Mouse (Mus musculus): ENCODE measurements at regions not wholly inside any gene's neighbourhood (a gene's known extent, or its start where the extent isn't known, plus 50 kb on each side); places are given as distances from the start of the nearest gene placed in this dataset.

DNA sequence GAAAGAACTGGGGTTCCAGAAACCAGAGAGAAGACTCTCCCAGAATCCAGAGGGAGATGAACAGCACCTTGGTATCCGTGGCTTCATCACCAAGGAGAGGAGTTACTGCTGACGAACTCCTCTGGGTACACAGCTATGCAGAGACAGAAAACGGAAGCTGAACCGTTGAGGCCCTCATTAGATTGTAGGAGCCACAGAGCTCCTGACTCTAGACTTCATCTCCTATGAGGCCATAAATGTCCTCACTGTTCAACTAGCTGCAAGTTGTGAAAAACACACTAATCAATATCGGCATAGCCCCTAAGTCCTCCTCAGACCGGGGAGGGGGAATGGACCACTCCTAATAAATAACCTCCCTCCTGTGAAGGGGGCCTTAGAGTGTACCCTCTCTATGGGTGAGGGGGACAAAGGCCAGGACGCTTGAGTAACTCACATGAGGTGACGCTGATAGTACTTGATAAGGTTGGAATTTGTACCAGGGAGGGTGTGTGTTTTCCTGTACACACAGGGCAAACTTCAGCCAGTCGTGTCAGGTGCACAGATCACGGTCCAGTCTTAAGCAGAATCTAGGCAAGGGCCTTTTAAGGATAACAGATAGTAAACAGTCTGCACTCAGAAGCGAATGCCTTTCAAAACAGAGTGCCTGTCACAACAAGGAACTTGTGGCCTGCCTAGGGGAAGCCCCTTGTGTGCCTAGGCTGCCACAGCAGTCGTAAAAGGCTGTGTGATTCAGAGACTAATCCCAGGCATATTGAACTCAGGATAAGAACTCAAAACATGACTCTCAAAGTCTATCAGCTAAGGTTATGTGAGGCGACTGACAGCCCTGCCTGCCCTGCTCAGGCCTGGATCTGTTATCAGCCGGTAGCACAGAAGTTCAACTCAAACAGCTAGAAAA is 104.2 kb downstream of the Dyrk2 start:
- no peak for DNase-seq (ENCODE audit: low spot score)

DNA sequence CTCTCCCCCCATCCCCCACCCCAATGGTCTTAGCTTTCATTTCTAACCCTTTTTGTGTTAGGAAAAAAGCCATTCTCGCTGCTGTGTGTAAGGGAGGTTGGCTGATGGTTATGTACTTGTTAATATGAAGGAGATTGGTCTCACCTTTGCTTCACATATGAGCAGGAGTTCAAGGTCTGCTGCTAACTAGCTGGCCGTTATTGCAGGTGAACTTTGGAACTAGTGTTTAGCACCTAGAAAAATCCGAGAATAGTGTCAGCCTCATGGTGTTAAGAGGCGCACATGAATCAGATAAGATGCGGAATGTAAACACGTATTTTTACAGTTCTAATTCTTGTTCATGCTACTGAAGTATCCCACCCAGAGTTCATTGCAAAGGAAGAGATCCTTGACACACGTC is 103.2 kb downstream of the Dyrk2 start:
- no peak for DNase-seq (ENCODE audit: low spot score)

DNA sequence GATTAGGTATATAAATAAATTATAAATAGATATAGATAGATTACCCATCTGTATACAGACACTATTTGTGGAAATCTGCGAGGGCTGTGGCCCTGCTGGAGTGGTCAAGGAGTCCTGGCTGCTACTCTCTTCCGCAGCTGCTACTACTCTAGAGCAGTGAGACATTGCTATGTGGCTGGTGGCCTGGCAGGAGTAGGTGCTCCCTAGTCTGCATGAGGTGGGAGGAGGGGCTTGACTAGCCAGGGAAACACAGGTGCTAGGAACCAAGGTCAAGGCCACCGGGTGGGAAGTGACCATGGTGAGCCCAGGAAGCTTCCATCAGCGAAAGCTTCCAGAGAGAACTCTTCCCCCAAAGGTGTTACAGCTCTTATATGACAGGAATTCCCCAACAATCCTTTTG is 100.3 kb downstream of the Dyrk2 start:
- no peak for DNase-seq (ENCODE audit: low spot score)

DNA sequence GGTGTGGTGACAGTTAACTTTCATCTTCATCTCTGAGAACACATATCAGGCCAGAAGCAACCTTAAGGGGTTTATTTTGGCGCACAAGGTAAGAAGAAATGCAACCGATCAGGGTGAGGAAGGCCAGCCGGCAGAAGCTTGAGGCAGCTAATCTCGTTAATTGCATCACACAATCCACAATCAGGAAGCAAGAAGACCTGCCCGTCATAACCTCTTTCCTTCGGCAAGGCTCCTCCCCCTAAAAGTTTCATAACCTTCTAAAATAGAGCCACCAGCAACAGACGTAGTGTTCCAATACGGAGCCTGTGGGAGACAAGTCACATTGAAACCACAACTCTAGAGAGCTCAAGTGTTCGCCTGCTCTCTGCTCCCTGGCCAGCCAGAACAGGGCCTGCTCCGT is 91.4 kb downstream of the Dyrk2 start:
- DNase-seq (ENCODE audit: low spot score) = no peak

DNA sequence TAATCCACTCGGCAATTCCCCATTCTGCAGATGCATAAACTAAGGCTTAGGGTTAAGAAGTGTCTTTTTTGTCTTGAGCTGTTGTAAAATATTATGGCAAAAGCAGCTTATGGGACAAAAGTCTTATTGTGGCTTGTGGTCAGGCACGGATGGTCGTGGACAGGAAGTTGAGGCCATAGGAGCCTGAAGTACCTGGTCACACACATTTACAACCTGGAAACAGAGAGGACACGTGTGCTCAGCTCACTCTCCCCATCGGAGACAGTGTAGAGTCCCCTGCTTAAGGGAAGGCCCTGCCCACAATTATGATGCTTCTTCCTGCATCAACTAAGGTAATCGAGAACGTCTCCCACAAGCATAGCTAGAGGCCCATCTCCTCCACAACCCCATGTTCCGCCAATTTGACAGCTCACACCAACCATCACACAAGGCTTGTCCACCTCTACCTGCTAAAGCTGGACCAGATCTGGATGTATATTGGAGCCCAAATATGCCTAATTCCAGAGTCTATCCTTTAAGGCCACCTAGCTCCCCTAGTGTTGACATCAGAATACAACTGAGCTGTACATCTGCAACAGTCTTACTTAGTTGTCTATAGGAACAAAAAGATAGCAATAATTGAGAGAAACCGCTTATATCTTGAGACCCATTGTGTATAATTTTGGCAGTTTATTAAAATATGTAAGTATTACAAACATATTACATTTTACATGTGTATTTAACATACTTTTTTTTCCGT is 89.0 kb downstream of the Dyrk2 start:
- DNase-seq (ENCODE audit: low spot score) = no peak

DNA sequence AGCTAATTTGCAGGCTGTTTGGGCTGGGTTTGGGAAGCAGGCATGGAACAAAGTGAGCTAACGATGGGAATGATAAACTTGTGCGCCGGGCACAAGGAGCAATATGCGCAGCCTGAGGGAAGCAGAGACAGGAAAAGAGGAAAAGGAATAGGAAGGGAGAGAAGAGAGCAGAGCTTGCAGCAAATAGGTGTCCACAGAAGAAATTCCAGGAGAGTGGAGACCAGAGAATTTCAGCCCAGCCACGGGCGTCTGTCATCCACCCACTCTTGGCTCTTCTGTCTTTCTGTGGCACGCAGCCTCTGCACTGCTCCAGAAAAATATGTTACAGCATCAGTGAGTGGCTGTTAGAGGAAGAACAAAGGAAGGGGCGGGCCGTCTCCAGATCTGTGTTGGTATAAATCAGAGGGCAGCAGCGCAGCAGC is 88.2 kb downstream of the Dyrk2 start:
- DNase-seq (ENCODE audit: low spot score) = peak; percentile 15

DNA sequence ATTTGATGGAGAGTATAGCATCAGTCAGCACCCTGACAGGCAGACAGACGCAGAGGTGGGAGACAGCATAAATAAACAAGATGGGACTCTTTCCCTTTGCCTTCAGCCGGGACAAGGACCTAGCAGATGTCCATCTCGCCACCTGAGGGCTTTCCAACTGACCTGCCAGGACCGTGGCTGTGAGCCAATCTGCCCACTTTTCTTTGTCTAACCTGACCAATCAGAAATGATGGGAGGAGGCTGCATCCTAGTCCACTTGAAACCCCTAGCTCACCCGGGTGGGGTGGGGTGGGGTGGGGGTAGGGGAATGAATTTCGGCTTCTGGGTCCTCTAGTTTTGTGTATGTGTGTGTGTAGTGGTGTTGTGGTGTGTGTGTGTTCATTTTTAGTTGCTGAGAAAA is 87.4 kb downstream of the Dyrk2 start:
- no peak for DNase-seq (ENCODE audit: low spot score)

DNA sequence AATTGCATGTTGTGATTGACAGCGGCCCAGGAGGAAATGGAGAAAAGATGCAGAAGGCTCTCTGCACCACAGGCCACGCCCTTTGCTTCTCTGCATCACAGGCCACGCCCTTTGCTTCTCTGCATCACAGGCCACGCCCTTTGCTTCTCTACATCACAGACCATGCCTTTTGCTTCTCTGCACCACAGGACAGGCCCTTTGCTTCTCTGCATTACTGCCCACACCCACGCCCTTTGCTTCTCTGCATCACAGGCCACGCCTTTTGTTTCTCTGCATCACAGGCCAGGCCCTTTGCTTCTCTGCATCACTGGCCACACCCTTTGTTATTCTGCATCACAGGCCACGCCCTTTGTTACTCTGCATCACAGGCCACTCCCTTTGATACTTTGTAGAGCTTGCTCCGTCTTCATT is 82.7 kb downstream of the Dyrk2 start:
- DNase-seq (ENCODE audit: low spot score) = no peak

DNA sequence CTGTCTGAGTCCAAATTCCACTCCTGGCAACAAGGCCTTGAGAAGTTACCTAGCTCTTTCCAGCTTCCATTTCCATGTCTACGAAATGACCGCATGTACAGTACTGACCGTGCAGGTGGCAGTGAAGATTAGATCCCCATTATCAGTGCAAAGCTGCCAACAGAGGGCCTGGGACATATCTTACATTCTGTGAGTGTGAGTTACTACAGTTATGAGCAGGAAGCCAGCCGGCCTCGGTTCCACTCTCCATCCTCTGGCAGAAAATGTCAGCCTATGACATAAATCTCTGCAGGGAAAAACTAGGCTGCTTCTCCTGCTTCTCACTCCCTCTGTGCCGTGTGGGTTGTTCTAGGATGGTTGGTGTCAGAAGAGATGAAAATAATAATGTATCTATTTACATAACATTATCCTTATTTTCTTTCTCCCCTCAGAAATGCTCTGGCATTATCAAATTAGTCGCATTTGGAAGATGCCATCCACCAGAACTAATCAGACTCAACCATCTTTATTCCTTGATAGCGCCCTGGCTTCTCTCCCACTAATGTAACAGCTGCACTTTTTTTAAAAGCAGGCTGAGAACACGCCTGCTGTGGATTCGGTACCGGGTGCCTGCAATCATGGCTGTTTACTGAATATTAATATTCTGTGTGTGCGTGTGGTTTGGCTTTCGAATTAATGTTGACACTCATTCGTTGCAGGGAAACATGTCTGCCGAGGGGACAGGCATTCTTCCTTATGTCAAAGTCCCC is 77.5 kb downstream of the Dyrk2 start:
- DNase-seq (ENCODE audit: low spot score) = no peak

DNA sequence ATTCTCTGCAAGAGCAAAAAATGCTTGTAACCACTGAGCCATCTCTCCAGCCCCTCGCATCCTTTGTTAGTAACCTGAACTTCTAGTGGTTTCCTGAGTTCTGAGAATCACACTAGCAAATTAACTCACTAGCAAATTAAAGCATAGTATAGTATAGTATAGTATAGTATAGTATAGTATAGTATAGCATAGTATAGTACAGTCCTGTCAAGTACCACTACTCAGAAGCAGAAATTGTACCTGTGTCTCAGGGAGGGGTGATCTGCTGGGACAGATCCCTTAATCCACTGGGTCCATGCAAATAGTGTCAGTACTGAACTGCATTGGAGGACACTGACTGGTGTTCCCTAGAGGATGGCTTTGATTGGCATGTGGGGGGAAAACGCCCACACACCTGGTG is 76.2 kb downstream of the Dyrk2 start:
- DNase-seq (ENCODE audit: low spot score) = no peak

DNA sequence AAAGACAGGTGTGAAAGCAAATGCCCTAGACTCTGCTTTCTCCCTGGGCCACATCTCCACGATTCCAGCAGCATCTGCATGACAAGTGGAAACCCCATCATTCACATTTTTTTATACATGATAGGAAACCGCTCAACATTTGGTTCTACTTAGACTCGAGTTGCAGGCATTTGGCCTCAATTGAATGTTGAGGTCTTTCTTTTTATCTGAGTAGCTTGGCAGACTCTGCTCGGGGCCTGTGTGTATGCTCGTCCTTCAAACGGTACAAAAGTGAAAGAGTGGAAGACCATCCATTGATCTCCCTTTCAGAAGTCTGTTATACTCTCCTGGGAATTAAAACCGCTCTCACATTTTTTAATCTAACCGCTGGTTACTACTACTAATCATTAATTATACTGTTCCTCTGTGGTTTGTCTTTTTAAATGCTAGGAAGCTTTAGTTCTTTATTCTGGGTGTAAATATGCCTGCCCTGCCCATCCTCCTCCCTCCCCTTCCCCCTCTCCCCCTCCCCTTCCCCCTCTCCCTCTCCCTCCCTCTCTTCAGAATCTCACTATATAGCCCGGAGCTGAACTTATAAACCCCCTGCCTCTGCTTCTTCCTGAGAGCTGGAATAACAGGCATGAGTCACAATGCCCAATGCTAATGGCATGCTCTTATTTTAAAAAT is 75.5 kb downstream of the Dyrk2 start:
- no peak for DNase-seq (ENCODE audit: low spot score)

DNA sequence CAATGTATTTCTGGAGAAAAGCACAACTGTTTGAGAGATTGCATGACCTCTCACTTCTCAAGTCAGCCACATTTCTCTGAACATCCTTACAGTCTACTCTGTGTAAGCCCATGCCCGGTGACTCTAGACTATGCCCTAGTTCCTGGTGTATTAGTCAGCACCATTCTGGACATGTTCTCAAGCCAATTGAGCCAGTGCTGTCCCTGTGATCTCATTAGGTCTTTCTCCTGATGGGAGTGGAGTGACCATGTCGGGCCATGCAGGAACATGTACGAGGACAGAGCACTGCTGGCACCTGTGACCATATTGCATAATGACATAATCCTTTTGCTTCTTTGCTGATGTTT is 75.0 kb downstream of the Dyrk2 start:
- DNase-seq (ENCODE audit: low spot score) = no peak

DNA sequence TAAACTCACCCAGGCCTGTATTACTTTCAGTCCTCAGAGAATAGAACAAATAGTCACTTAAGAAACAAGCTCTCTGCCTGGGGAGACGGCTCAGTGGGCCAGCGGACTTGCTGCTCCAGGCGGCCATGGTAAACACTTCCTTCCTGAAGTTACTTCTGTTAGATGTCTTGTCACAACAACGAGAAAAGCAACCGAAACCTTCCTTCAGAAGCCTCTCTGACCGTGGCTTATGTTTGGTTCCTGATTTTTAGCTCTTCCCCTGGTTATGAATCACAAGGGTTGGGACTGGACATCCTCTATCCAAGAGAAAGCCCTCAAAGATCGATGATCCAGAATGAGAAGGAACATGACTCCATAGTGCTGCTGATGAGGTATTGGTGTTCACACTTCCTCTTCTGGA is 73.5 kb downstream of the Dyrk2 start:
- DNase-seq (ENCODE audit: low spot score) = no peak

DNA sequence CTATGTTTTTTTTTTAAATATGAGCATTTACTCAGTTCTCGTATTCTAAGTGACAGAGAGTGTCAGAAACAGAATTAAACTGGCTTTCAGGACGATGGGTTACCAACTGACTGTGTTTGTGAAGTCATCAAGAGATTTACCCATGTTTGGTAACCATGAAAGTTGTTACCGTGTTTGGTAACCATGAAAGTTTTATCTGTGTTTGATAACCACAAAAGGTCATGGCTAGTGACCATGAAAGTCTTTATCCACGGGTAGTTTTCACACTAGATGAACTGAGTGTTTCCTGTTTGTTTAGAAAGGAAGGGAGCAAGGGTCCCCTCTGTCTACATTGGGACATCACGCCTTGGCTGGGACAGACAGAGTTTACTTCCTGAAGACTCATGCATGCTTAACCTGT is 72.8 kb downstream of the Dyrk2 start:
- no peak for DNase-seq (ENCODE audit: low spot score)

DNA sequence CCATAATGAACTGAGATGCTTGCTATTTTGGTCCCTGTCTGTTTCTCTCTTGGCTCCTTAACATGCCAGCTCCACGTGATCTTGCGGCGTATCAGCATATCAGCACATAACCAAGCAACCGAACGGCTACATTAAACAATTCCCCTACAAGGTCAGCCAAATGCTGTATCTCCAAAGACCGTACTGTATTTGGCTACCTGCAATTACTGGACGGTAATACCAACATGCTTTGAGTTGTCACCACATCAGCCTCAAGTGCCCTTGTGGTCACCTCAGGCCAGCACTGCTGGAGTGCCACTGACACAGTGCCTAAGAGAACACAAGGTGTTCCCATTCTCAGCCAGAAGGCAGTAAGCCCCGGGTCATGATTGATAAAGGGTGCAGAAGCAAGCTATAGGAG is 70.2 kb downstream of the Dyrk2 start:
- DNase-seq (ENCODE audit: low spot score) = no peak

DNA sequence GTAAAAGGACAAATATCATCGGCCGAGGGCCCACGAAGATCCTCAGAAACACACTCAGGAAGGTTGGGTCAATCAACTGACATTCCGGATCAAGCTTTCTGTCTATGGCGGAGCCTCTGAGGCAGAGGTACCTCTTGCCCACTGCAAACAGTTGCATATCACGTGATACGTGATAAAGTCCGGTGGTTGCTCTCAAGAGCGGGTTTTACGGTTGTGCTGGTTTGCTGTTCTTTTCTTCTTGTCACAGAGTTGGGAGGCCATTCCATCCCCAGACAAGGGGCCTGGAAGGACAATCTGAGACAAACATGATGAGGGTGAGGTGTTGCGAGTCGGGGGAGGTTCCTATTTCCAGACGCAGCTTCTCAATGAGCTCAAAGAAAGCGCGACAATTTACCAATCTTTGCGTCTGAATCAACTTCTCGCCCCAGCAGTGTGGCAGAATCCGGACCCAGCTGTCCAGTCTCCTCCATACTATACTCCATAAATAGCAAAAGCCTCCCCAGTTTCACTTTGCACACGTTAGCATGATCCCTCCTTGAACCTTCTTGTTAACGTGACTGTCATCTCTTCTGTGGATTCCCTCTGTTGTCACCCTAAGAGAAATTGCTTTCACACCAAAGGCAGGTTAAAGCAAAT is 66.0 kb downstream of the Dyrk2 start:
- no peak for DNase-seq (ENCODE audit: low spot score)

DNA sequence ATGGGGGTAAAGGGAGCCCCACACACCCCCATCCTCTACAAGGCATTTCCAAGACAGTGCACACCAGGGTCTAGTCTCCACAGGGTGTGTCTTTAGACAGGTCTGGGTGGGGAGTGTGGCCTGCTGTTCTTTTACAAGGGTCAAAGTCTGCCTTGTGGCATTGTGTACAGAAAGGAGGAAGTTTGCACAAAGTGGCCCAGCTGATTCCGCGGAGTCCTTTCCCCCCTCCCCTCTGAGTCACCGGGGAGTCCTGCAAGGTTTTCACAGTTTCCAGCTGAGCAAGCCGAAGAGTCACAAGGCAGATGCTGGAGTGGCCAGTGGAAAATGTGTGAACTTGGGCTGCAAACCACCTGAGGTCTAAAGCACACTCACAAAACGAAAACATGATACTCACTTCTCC is 65.4 kb downstream of the Dyrk2 start:
- no peak for DNase-seq (ENCODE audit: low spot score)
